Mouse (Mus musculus) hindbrain, postnatal 0 days (tissue): ENCODE results near the gene Btbd3. TPM values are rescaled to one million over a fixed set of nuclear protein-coding genes. Genes with fewer than 3 reads are reported as not detected.

Source experiments
- ATAC-seq: fragments of 200-750 bp; cut with Nextera tagmentation; 2 replicates; pipeline ENCODE4 v1.8.0; 2017; ENCODE audit warnings: mild to moderate bottlenecking, moderate TSS enrichment, moderate library complexity
- DNase-seq: peaks from one replicate; pipeline ENCODE4 v3.0.0-alpha.2; 2015; ENCODE audit warnings: low spot score
- H3K27ac ChIP-seq: fragments of 300-500 bp; sonication (generic); 2 replicates; pipeline ENCODE4 v1.5.1; 2014; ENCODE audit warnings: mild to moderate bottlenecking
- H3K27me3 ChIP-seq: fragments of 300-500 bp; sonication (generic); 2 replicates; pipeline ENCODE4 v1.6.1; 2014; ENCODE audit warnings: low read length, mixed read lengths; ENCODE audit not compliant: insufficient read depth
- H3K36me3 ChIP-seq: fragments of 300-500 bp; sonication (generic); 2 replicates; pipeline ENCODE4 v1.6.1; 2014; ENCODE audit warnings: low read length, mixed read lengths; ENCODE audit not compliant: insufficient read depth
- H3K4me1 ChIP-seq: fragments of 300-500 bp; sonication (generic); 2 replicates; pipeline ENCODE4 v1.6.1; 2014; ENCODE audit warnings: antibody characterized with exemption, low read length, mixed read lengths; ENCODE audit not compliant: insufficient read depth
- H3K4me2 ChIP-seq: fragments of 300-500 bp; sonication (generic); 2 replicates; pipeline ENCODE4 v1.6.1; 2014; ENCODE audit warnings: low read depth, mild to moderate bottlenecking, low read length, moderate library complexity, mixed read lengths
- H3K4me3 ChIP-seq: fragments of 300-500 bp; sonication (generic); 2 replicates; pipeline ENCODE4 v1.5.1; 2014; ENCODE audit warnings: low read length
- H3K9ac ChIP-seq: fragments of 300-500 bp; sonication (generic); replicated peaks from 2 replicates; pipeline ENCODE4 v1.6.1; 2014; ENCODE audit warnings: mild to moderate bottlenecking, low read length, moderate library complexity, mixed read lengths
- H3K9me3 ChIP-seq: fragments of 300-500 bp; sonication (generic); 2 replicates; pipeline ENCODE4 v1.6.1; 2016; ENCODE audit warnings: low read length, mixed read lengths
- CTCF ChIP-seq: IDR thresholded peaks from 2 replicates; pipeline ENCODE4 v1.5.1; 2016; ENCODE audit warnings: antibody characterized with exemption, control low read depth, low read depth
- WGBS: fragments of 180-500 bp; shearing (Covaris S2); extraction: QIAGEN DNeasy Blood & Tissue Kit; methylation state at CpG from one replicate; pipeline ENCODE4 v1.1.7; 2014; 5-methylcytosine and 5-hydroxymethylcytosine counted together
- polyA plus RNA-seq: library from polyadenylated mRNA; unstranded; fragments of >200 nt; fragmentation: Nextera tagmentation; extraction: Ambion mirVana; gene quantifications from 2 replicates; pipeline ENCODE4 v1.2.1, GENCODE M21; 2015
- total RNA-seq: library from RNA; depleted of rRNA; stranded (reverse); fragments of >200 nt; gene quantifications from 2 replicates; pipeline ENCODE4 v1.2.3, GENCODE M21; 2014

Gene Btbd3
- total and polyA plus RNA-seq, 2 experiments from 2014 or later = 37.4 to 63.1 TPM

- Histone ChIP-seq H3K4me1 (no peaks in the 10 kb centered on the region), H3K27me3 (no peaks in the 10 kb centered on the region), H3K9ac (no peak overlapping the region), H3K4me2 (no peak overlapping the region), H3K27ac (no peak overlapping the region), H3K4me3 (no peak overlapping the region), H3K36me3 (no peaks in the 10 kb centered on the region), H3K9me3 (no peaks in the 10 kb centered on the region)
- no peak for ATAC-seq
- peak; percentile 11 for DNase-seq
- no peak for TF ChIP-seq CTCF
- WGBS = 62% methylated on average over 2 of the region's 2 CpGs
Observed at GRCm38 (mm10) chr2:138548990-138549389, 292.6 kb downstream of the Btbd3 start.

GRCm38 (mm10) chr2:138551516-138551915 is 295.2 kb downstream of the Btbd3 start:
- Histone ChIP-seq H3K4me3 (no peak overlapping the region), H3K36me3 (no peaks in the 10 kb centered on the region), H3K27ac (no peak overlapping the region), H3K4me1 (no peaks in the 10 kb centered on the region), H3K9ac (no peak overlapping the region), H3K9me3 (no peaks in the 10 kb centered on the region), H3K4me2 (no peak overlapping the region), H3K27me3 (no peaks in the 10 kb centered on the region)
- ATAC-seq = peak; percentile 84
- peak; percentile 79 for DNase-seq
- TF ChIP-seq CTCF = no peak
- 35% methylated on average over 5 of the region's 5 CpGs for WGBS

- H3K4me2 ChIP-seq = no peak overlapping the region
- H3K27me3 ChIP-seq = no peaks in the 10 kb centered on the region
- no peak overlapping the region for H3K27ac ChIP-seq
- H3K9ac ChIP-seq = no peak overlapping the region
- 79% methylated on average over 11 of the region's 11 CpGs for WGBS
- H3K36me3 ChIP-seq = no peaks in the 10 kb centered on the region
- DNase-seq = no peak
- no peak overlapping the region for H3K4me3 ChIP-seq
- no peak for TF ChIP-seq CTCF
- no peaks in the 10 kb centered on the region for H3K4me1 ChIP-seq
- ATAC-seq = no peak
- H3K9me3 ChIP-seq = no peaks in the 10 kb centered on the region
Observed at GRCm38 (mm10) chr2:138555106-138555862, 298.9 kb downstream of the Btbd3 start.

- no peak for TF ChIP-seq CTCF
- ATAC-seq = no peak
- WGBS = 89% methylated on average over 2 of the region's 2 CpGs
Observed at GRCm38 (mm10) chr2:138585930-138586329, 329.6 kb downstream of the Btbd3 start.

GRCm38 (mm10) chr2:138587335-138587734 is 331.0 kb downstream of the Btbd3 start:
- ATAC-seq (0 out of 2 replicates have a peak, but pooled peaks have one; percentile 39), DNase-seq (no peak)
- Histone ChIP-seq H3K4me3 (no peak overlapping the region), H3K4me1 (no peaks in the 10 kb centered on the region), H3K27ac (peak overlapping the region; percentile 2; the same call in 1 of the 2 replicates), H3K9me3 (no peaks in the 10 kb centered on the region), H3K27me3 (no peaks in the 10 kb centered on the region), H3K4me2 (no peak overlapping the region), H3K36me3 (no peaks in the 10 kb centered on the region), H3K9ac (no peak overlapping the region)
- 69% methylated on average over 2 of the region's 2 CpGs for WGBS
- no peak for TF ChIP-seq CTCF

More at GRCm38 (mm10) chr2:138585930-138586329, 329.6 kb downstream of the Btbd3 start:
- H3K4me2 ChIP-seq = no peak overlapping the region
- H3K27ac ChIP-seq = no peak overlapping the region
- no peak overlapping the region for H3K4me3 ChIP-seq
- H3K9me3 ChIP-seq = no peaks in the 10 kb centered on the region
- H3K9ac ChIP-seq = no peak overlapping the region
- no peak for DNase-seq
- no peaks in the 10 kb centered on the region for H3K36me3 ChIP-seq
- no peaks in the 10 kb centered on the region for H3K4me1 ChIP-seq
- H3K27me3 ChIP-seq = no peaks in the 10 kb centered on the region

- DNase-seq = peak; percentile 53
- Histone ChIP-seq H3K4me2 (no peak overlapping the region), H3K9ac (no peak overlapping the region), H3K4me1 (no peaks in the 10 kb centered on the region), H3K27ac (peak overlapping the region; percentile 2; the same call in 1 of the 2 replicates), H3K4me3 (no peak overlapping the region), H3K36me3 (no peaks in the 10 kb centered on the region), H3K27me3 (no peaks in the 10 kb centered on the region), H3K9me3 (no peaks in the 10 kb centered on the region)
- WGBS = 63% methylated on average over 7 of the region's 7 CpGs
- ATAC-seq = peak; percentile 69
- no peak for TF ChIP-seq CTCF
Observed at GRCm38 (mm10) chr2:138587795-138588545, 331.6 kb downstream of the Btbd3 start.
